Mouse (Mus musculus): Measurements from ENCODE around the gene Plbd2. TPM values are rescaled to one million over a fixed set of nuclear protein-coding genes. Genes with fewer than 3 reads are reported as not detected.

The Plbd2 gene
- polyA plus RNA-seq (2012; fragmentation: generic; extraction: Trizol), result 36.4 TPM
- long read RNA-seq, experiment 1, full-length matches to known transcripts, result 45 of 69 reads
- long read RNA-seq, experiment 1, partial matches to known transcripts, result 15 of 69 reads
- long read RNA-seq, experiment 1, other reads (novel, unspliced or antisense), result 9 of 69 reads
- long read RNA-seq, experiment 2, full-length matches to known transcripts, result 323 of 370 reads
- long read RNA-seq, experiment 2, partial matches to known transcripts, result 6 of 370 reads
- long read RNA-seq, experiment 2, other reads (novel, unspliced or antisense), result 41 of 370 reads

DNA sequence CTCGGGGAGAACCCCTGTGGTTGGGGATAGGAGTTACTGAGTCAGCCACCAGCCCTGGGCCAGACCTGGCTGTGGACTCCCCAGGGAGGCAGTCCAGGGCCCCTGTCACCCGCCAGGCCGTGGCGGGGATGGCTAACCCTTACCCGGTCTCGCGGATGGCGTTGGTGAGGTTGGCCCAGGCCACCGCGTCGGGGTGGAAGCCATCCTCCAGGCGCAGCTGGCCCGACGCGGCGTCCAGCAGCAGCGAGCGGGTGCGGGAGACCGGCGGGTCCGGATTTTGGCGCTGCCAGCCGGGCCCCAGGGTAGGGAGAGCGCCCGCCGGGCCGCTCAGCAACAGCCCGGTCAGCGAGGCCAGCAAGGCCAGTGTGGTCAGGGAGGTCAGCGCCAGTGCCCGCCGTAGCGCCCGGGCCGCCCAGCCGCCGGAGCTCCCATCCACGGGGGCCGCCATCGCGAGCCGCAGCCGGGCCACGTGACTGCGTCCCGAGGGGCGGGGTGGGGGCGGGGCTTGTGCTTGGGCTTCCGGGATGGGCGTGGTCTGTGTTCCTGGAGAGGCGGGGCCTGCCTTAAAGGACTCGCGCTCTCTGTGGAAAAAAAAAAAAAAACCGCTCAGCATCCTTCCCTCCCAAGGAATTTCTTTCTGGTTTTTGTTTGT, at the start of gene Plbd2:
Plbd2 (minus strand) TSS at position 482 of the 652 bp plus-strand sequence.
- Histone ChIP-seq H3K36me3 (ENCODE audit: control insufficient read depth, insufficient read depth) (no peaks in the 10 kb centered on the region), H3K4me3 (ENCODE audit: insufficient read depth, poor library complexity, severe bottlenecking) (peak within 1 kb of the TSS; percentile 64), H3K27me3 (ENCODE audit: control insufficient read depth, insufficient read depth, insufficient read length) (no peaks in the 10 kb centered on the region), H3K79me2 (ENCODE audit: control insufficient read depth, insufficient read depth) (peaks cover 25% of the 10 kb centered on the region), H3ac (ENCODE audit: control insufficient read depth, insufficient read length, low read depth) (peak within 1 kb of the TSS; percentile 73), H3K79me3 (ENCODE audit: low read depth) (peaks cover 14% of the 10 kb centered on the region)
- peak; percentile 81 for TF ChIP-seq USF1 (IDR thresholded peaks at IDR 0.05; ENCODE audit: low read depth)
- no peak for TF ChIP-seq MYOG (IDR thresholded peaks at IDR 0.05; ENCODE audit: control insufficient read depth, extremely low read depth, insufficient read length)

DNA sequence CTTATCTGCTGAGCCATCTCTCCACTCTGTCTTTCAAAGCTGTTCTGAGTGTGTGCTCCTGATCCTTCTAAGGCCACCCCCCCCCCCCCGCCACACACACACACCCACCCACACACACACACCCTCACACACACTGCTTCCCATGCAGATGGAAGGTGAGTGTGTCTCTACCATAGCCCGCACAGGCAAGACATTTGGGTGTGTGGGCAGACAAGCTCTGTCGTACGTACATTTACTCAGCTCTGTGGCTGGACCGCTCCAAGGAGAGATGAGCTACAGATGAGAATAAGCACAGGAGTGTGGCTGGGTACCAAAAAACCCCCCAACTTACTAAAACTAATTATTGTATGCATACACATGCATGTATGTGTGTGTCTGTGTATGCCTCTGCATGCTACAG, 47.2 kb upstream of the Plbd2 start:
- H3K4me3 ChIP-seq (ENCODE audit: insufficient read depth, poor library complexity, severe bottlenecking), result no peak overlapping the region
- H3K36me3 ChIP-seq (ENCODE audit: control insufficient read depth, insufficient read depth), result peaks cover 74% of the 10 kb centered on the region
- H3ac ChIP-seq (ENCODE audit: control insufficient read depth, insufficient read length, low read depth), result no peak overlapping the region
- no peaks in the 10 kb centered on the region for H3K79me2 ChIP-seq (ENCODE audit: control insufficient read depth, insufficient read depth)
- TF ChIP-seq CTCF (IDR thresholded peaks at IDR 0.05; ENCODE audit: control insufficient read depth, insufficient read depth, insufficient read length) (no peak), CEBPB (IDR thresholded peaks at IDR 0.05; ENCODE audit: low read depth) (no peak), MAX (IDR thresholded peaks at IDR 0.05) (no peak), MYOD1 (IDR thresholded peaks at IDR 0.05; ENCODE audit: control insufficient read depth, insufficient read length, low read depth) (no peak), FOSL1 (IDR thresholded peaks at IDR 0.05; ENCODE audit: insufficient read depth, low read length, poor library complexity, severe bottlenecking) (no peak), MYOG (IDR thresholded peaks at IDR 0.05; ENCODE audit: control insufficient read depth, extremely low read depth, insufficient read length) (no peak)
- no peaks in the 10 kb centered on the region for H3K27me3 ChIP-seq (ENCODE audit: control insufficient read depth, insufficient read depth, insufficient read length)
- H3K79me3 ChIP-seq (ENCODE audit: low read depth), result no peaks in the 10 kb centered on the region

GRCm38 (mm10) chr5:120550137-120550536, 46.7 kb upstream of the Plbd2 start:
- no peak overlapping the region for H3K4me3 ChIP-seq (ENCODE audit: insufficient read depth, poor library complexity, severe bottlenecking)
- no peaks in the 10 kb centered on the region for H3K79me3 ChIP-seq (ENCODE audit: low read depth)
- no peaks in the 10 kb centered on the region for H3K79me2 ChIP-seq (ENCODE audit: control insufficient read depth, insufficient read depth)
- no peaks in the 10 kb centered on the region for H3K27me3 ChIP-seq (ENCODE audit: control insufficient read depth, insufficient read depth, insufficient read length)
- H3K36me3 ChIP-seq (ENCODE audit: control insufficient read depth, insufficient read depth), result peaks cover 70% of the 10 kb centered on the region
- TF ChIP-seq MYOG (IDR thresholded peaks at IDR 0.05; ENCODE audit: control insufficient read depth, extremely low read depth, insufficient read length) (no peak), MYOD1 (IDR thresholded peaks at IDR 0.05; ENCODE audit: control insufficient read depth, insufficient read length, low read depth) (no peak), MAX (IDR thresholded peaks at IDR 0.05) (no peak), FOSL1 (IDR thresholded peaks at IDR 0.05; ENCODE audit: insufficient read depth, low read length, poor library complexity, severe bottlenecking) (no peak), CEBPB (IDR thresholded peaks at IDR 0.05; ENCODE audit: low read depth) (no peak), CTCF (IDR thresholded peaks at IDR 0.05; ENCODE audit: control insufficient read depth, insufficient read depth, insufficient read length) (no peak), USF1 (IDR thresholded peaks at IDR 0.05; ENCODE audit: low read depth) (no peak)
- H3ac ChIP-seq (ENCODE audit: control insufficient read depth, insufficient read length, low read depth), result no peak overlapping the region

GRCm38 (mm10) chr5:120548236-120548850, 44.9 kb upstream of the Plbd2 start:
- Histone ChIP-seq H3K79me2 (ENCODE audit: control insufficient read depth, insufficient read depth) (no peaks in the 10 kb centered on the region), H3K4me3 (ENCODE audit: insufficient read depth, poor library complexity, severe bottlenecking) (no peak overlapping the region), H3K36me3 (ENCODE audit: control insufficient read depth, insufficient read depth) (peaks cover 71% of the 10 kb centered on the region), H3ac (ENCODE audit: control insufficient read depth, insufficient read length, low read depth) (no peak overlapping the region), H3K27me3 (ENCODE audit: control insufficient read depth, insufficient read depth, insufficient read length) (no peaks in the 10 kb centered on the region), H3K79me3 (ENCODE audit: low read depth) (no peaks in the 10 kb centered on the region)
- TF ChIP-seq MYOD1 (IDR thresholded peaks at IDR 0.05; ENCODE audit: control insufficient read depth, insufficient read length, low read depth) (no peak), MYOG (IDR thresholded peaks at IDR 0.05; ENCODE audit: control insufficient read depth, extremely low read depth, insufficient read length) (no peak), MAX (IDR thresholded peaks at IDR 0.05) (no peak), CEBPB (IDR thresholded peaks at IDR 0.05; ENCODE audit: low read depth) (no peak), FOSL1 (IDR thresholded peaks at IDR 0.05; ENCODE audit: insufficient read depth, low read length, poor library complexity, severe bottlenecking) (no peak), CTCF (IDR thresholded peaks at IDR 0.05; ENCODE audit: control insufficient read depth, insufficient read depth, insufficient read length) (no peak), USF1 (IDR thresholded peaks at IDR 0.05; ENCODE audit: low read depth) (no peak)

- no peak for TF ChIP-seq FOSL1 (IDR thresholded peaks at IDR 0.05; ENCODE audit: insufficient read depth, low read length, poor library complexity, severe bottlenecking)
- no peak for TF ChIP-seq CTCF (IDR thresholded peaks at IDR 0.05; ENCODE audit: control insufficient read depth, insufficient read depth, insufficient read length)
- Histone ChIP-seq H3K79me3 (ENCODE audit: low read depth) (no peaks in the 10 kb centered on the region), H3K27me3 (ENCODE audit: control insufficient read depth, insufficient read depth, insufficient read length) (no peaks in the 10 kb centered on the region), H3K36me3 (ENCODE audit: control insufficient read depth, insufficient read depth) (peaks cover 48% of the 10 kb centered on the region), H3K79me2 (ENCODE audit: control insufficient read depth, insufficient read depth) (no peaks in the 10 kb centered on the region), H3K4me3 (ENCODE audit: insufficient read depth, poor library complexity, severe bottlenecking) (no peak overlapping the region), H3ac (ENCODE audit: control insufficient read depth, insufficient read length, low read depth) (no peak overlapping the region)
Observed at GRCm38 (mm10) chr5:120536632-120537031, 33.2 kb upstream of the Plbd2 start.

All from C2C12 (cell line).